Mouse (Mus musculus): ENCODE results near the gene Avil.

DNA sequence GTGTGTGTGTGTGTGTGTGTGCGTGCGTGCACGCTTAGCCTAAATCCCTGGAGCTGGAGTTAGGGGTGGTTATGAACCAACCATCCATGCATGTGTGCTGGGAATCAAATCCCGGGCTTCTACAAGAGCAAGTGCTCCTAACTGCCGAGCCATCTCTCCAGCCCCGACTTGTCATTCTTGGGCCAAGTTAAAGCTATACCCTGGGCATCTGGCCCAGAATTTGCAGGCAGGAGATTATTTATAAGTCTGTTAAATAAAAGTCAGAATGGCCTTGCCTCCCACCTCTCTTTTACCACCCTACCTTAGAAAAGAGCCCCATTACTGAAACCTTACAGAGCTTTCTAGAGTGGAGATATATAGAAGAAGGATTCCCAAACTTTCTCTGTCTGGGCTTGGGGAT, 24.8 kb upstream of the Avil start:
- no peak for TF ChIP-seq CTCF (IDR thresholded peaks at IDR 0.05; ENCODE audit: control insufficient read depth, insufficient read depth, low read length)
- no peak for TF ChIP-seq POLR2A (IDR thresholded peaks at IDR 0.05; ENCODE audit: borderline replicate concordance, control insufficient read depth, low read depth, low read length)
